Comparison of ENCODE assay signal across 18 mouse cellular contexts in the genomic region with DNA sequence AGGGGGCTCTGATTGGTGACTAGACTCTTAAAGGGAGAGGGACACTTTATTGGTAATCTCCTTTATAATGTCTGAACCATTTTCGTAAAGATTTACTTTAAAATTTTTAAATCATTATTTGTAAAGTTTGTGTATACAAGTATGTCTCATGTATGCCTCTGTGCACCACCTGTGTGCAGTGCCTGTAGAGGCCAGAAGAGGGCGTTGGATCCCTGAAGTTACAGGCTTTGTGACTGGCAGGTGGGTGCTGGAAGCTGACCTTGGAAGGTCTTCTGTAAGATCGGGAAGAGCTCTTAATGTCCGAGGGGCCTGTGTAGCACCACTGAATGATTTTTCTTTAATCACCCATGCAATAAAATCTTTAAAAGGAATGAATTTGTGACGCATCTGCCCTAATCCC.
"Had no signal": no experiment of that assay in that cellular context is flagged by ENCODE, and none has a peak within 500 bp of the region (broad histone marks: within the 10 kb centered on the region; RNA-seq: fewer than 3 reads in every experiment).

No protein-coding gene starts in this region.

- H3K9ac ChIP-seq: intestine, embryonic 15.5 days; kidney, embryonic 15.5 days; limb, embryonic 13.5 days; liver, embryonic 15.5 days; lung, embryonic 15.5 days; midbrain, embryonic 15.5 days; neural tube, embryonic 12.5 days; stomach, embryonic 15.5 days had no signal

- H3K9me3 ChIP-seq: intestine, embryonic 15.5 days; kidney, embryonic 15.5 days; limb, embryonic 13.5 days; liver, embryonic 15.5 days; lung, embryonic 15.5 days; midbrain, embryonic 15.5 days; neural tube, embryonic 12.5 days; stomach, embryonic 15.5 days had no signal

- H3K27ac ChIP-seq: intestine, embryonic 15.5 days; kidney, embryonic 15.5 days; limb, embryonic 13.5 days; liver, embryonic 15.5 days; lung, embryonic 15.5 days; midbrain, embryonic 10.5 days; midbrain, embryonic 15.5 days; neural tube, embryonic 12.5 days; stomach, embryonic 15.5 days had no signal

- H3K27me3 ChIP-seq: intestine, embryonic 15.5 days; kidney, embryonic 15.5 days; limb, embryonic 13.5 days; liver, embryonic 15.5 days; lung, embryonic 15.5 days; midbrain, embryonic 15.5 days; neural tube, embryonic 12.5 days had no signal

- H3K36me3 ChIP-seq: intestine, embryonic 15.5 days; kidney, embryonic 15.5 days; limb, embryonic 13.5 days; liver, embryonic 15.5 days; lung, embryonic 15.5 days; midbrain, embryonic 10.5 days; midbrain, embryonic 15.5 days; neural tube, embryonic 12.5 days; stomach, embryonic 15.5 days had no signal

- H3K4me3 ChIP-seq: intestine, embryonic 15.5 days; kidney, embryonic 15.5 days; limb, embryonic 13.5 days; liver, embryonic 15.5 days; lung, embryonic 15.5 days; midbrain, embryonic 10.5 days; midbrain, embryonic 15.5 days; neural tube, embryonic 12.5 days; stomach, embryonic 15.5 days had no signal

- ATAC-seq: intestine, embryonic 15.5 days; midbrain, embryonic 15.5 days had no signal

- H3K4me2 ChIP-seq: intestine, embryonic 15.5 days; kidney, embryonic 15.5 days; limb, embryonic 13.5 days; liver, embryonic 15.5 days; lung, embryonic 15.5 days; midbrain, embryonic 15.5 days; neural tube, embryonic 12.5 days; stomach, embryonic 15.5 days had no signal

- H3K4me1 ChIP-seq: intestine, embryonic 15.5 days; kidney, embryonic 15.5 days; liver, embryonic 15.5 days; lung, embryonic 15.5 days; midbrain, embryonic 15.5 days; neural tube, embryonic 12.5 days; stomach, embryonic 15.5 days had no signal

- DNase-seq: kidney, adult 2 months; kidney, postnatal 25 days; left cerebral cortex, postnatal 4 days; lung, postnatal 4 days; retina, postnatal 1 day; right cerebral cortex, postnatal 4 days; spleen, adult 18-20 months; thymus, adult 18-20 months; thymus, postnatal 25 days had no signal
